Mouse (Mus musculus) thymus, adult 2 months (tissue): ENCODE results near the gene Ap2m1.

ENCODE experiments used
- CTCF ChIP-seq: fragments of 200-500 bp; IDR thresholded peaks from 2 replicates; pipeline ENCODE4 v1.5.1; 2012; ENCODE audit warnings: mild to moderate bottlenecking, control low read depth, low read length, moderate library complexity, borderline replicate concordance; ENCODE audit not compliant: control insufficient read depth, poor library complexity, insufficient read depth; ENCODE audit errors: extremely low read depth
- POLR2A ChIP-seq: fragments of 200-500 bp; IDR thresholded peaks from 2 replicates; pipeline ENCODE4 v1.6.1; 2012; ENCODE audit warnings: mild to moderate bottlenecking, low read length, control low read depth, moderate library complexity; ENCODE audit not compliant: control insufficient read depth, poor library complexity, insufficient read depth; ENCODE audit errors: extremely low read depth

DNA sequence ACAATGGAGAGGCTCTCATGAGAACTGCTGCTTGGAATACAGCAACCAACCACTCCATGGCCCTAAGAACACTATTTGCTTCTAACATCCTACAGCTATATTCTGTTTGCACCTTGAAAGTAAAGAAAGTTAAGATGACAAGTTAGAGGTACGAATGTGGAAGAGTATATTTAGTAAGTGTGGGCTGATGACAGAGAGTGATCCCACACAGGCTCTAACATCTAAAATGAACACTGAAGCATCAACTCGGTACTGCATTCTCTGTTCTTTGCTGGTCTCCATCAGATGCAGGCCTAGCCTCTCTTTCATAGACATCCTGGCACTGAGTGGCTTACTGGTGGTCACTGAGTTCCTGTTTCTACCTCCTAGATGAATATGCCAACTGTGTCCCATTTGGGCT lies 46.0 kb upstream of the Ap2m1 start:
- TF ChIP-seq POLR2A: no peak
- TF ChIP-seq CTCF: no peak
